Mouse (Mus musculus): ENCODE data around the gene 2310007B03Rik.

- TF ChIP-seq POLR2A (IDR thresholded peaks at IDR 0.05; ENCODE audit: control insufficient read depth, low read depth, low read length), result no peak
- no peak for TF ChIP-seq CTCF (IDR thresholded peaks at IDR 0.05; ENCODE audit: control insufficient read depth, insufficient read depth, insufficient replicate concordance, low read depth, low read length)
Observed at GRCm38 (mm10) chr1:93160501-93161133, at the start of gene 2310007B03Rik.

Measured in testis, adult 2 months (tissue).